17 mouse cellular contexts compared by ENCODE assay signal in the genomic region with DNA sequence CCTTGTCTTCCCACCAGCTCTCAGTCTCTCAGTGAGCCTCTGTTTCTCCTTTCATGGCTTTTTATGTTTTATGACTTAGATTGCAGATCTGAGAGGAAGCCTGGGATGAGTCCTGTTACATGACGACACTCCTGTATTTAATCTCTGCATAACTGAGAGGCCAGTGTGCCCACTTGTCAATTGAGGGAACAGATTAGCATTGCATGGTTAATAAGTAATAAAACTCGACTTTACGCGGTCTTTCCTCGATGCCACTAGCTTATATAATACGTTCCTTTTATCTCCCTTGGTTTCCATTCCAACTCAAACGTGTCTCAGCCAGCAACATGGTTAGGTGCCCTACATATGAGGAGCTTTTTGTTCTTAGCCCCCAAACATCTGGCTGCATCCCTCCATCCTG. TPM values are rescaled to one million over a fixed set of nuclear protein-coding genes. Genes with fewer than 3 reads are reported as not detected.
DNase-seq lines count a peak whose midpoint lies in the region; ATAC-seq and TF ChIP-seq lines count a peak whose summit lies in the region.
"Had no signal": no experiment of that assay in that cellular context is flagged by ENCODE, and none has a peak within 500 bp of the region (broad histone marks: within the 10 kb centered on the region; RNA-seq: fewer than 3 reads in every experiment).

No protein-coding gene starts in this region.

- H3K36me3 ChIP-seq in forebrain, embryonic 12.5 days (replicated peaks), result no peaks in the 10 kb centered on the region
- H3K36me3 ChIP-seq in forebrain, embryonic 11.5 days (ENCODE audit: control insufficient read depth, insufficient read depth, low read length), result no peaks in the 10 kb centered on the region
- no peaks in the 10 kb centered on the region for H3K36me3 ChIP-seq in heart, embryonic 16.5 days (ENCODE audit: control insufficient read depth, insufficient read depth)
- H3K36me3 ChIP-seq in lung, embryonic 15.5 days, result no peaks in the 10 kb centered on the region
- no peaks in the 10 kb centered on the region for H3K36me3 ChIP-seq in stomach, postnatal 0 days (ENCODE audit: control insufficient read depth, insufficient read depth, low read length)
- H3K36me3 ChIP-seq: hindbrain, embryonic 15.5 days had no signal

- TF ChIP-seq CTCF in stomach, postnatal 0 days (IDR thresholded peaks at IDR 0.05; ENCODE audit: low read depth), result no peak
- TF ChIP-seq CTCF in left cerebral cortex, adult 2 months (IDR thresholded peaks at IDR 0.05), result no peak

- intact Hi-C loops in left cerebral cortex, adult 2 months (cut with DNase I), result no loop called here

- H3K27me3 ChIP-seq in forebrain, embryonic 12.5 days, result peaks cover 13% of the 10 kb centered on the region
- H3K27me3 ChIP-seq in forebrain, embryonic 11.5 days (ENCODE audit: control insufficient read depth, insufficient read depth, low read length), result no peaks in the 10 kb centered on the region
- H3K27me3 ChIP-seq in heart, embryonic 16.5 days (ENCODE audit: control insufficient read depth, insufficient read depth, low read length), result no peaks in the 10 kb centered on the region
- no peaks in the 10 kb centered on the region for H3K27me3 ChIP-seq in lung, embryonic 15.5 days
- no peaks in the 10 kb centered on the region for H3K27me3 ChIP-seq in stomach, postnatal 0 days (ENCODE audit: control insufficient read depth, insufficient read depth, low read length)

- no peak for ATAC-seq in forebrain, embryonic 12.5 days (ENCODE audit: low FRiP score)
- ATAC-seq in forebrain, embryonic 11.5 days (replicated peaks; ENCODE audit: low FRiP score), result no peak
- no peak for ATAC-seq in heart, embryonic 16.5 days (replicated peaks; ENCODE audit: extremely low read depth, insufficient read depth, low FRiP score)
- ATAC-seq in lung, embryonic 15.5 days (ENCODE audit: borderline replicate concordance, extremely low read depth, low FRiP score, low TSS enrichment), result no peak
- no peak for ATAC-seq in stomach, postnatal 0 days (ENCODE audit: low FRiP score, low TSS enrichment)
- ATAC-seq: forebrain, postnatal 0 days; liver, postnatal 0 days had no signal

- H3K9me3 ChIP-seq in forebrain, embryonic 12.5 days, result no peaks in the 10 kb centered on the region
- H3K9me3 ChIP-seq in forebrain, embryonic 11.5 days (ENCODE audit: control insufficient read depth, low read length), result no peaks in the 10 kb centered on the region
- no peaks in the 10 kb centered on the region for H3K9me3 ChIP-seq in heart, embryonic 16.5 days (replicated peaks; ENCODE audit: control insufficient read depth, low read length)
- no peaks in the 10 kb centered on the region for H3K9me3 ChIP-seq in lung, embryonic 15.5 days
- no peaks in the 10 kb centered on the region for H3K9me3 ChIP-seq in stomach, postnatal 0 days (ENCODE audit: control insufficient read depth, low read length)
- H3K9me3 ChIP-seq: hindbrain, embryonic 15.5 days had no signal

- WGBS in forebrain, embryonic 12.5 days, result 73% methylated on average over 7 of the region's 7 CpGs
- WGBS in forebrain, embryonic 11.5 days, result 81% methylated on average over 7 of the region's 7 CpGs
- 55% methylated on average over 7 of the region's 7 CpGs for WGBS in heart, embryonic 16.5 days
- 36% methylated on average over 7 of the region's 7 CpGs for WGBS in lung, embryonic 15.5 days
- WGBS in stomach, postnatal 0 days, result 49% methylated on average over 7 of the region's 7 CpGs

- H3K4me1 ChIP-seq in forebrain, embryonic 12.5 days, result peaks cover 11% of the 10 kb centered on the region
- H3K4me1 ChIP-seq in forebrain, embryonic 11.5 days (replicated peaks; ENCODE audit: control insufficient read depth, insufficient read depth, low read length), result no peaks in the 10 kb centered on the region
- H3K4me1 ChIP-seq in heart, embryonic 16.5 days (ENCODE audit: control insufficient read depth, insufficient read depth, low read length), result peaks cover 57% of the 10 kb centered on the region
- H3K4me1 ChIP-seq in lung, embryonic 15.5 days, result peaks cover 68% of the 10 kb centered on the region
- peaks cover 10% of the 10 kb centered on the region for H3K4me1 ChIP-seq in stomach, postnatal 0 days (replicated peaks; ENCODE audit: control insufficient read depth, insufficient read depth)

- H3K4me2 ChIP-seq in forebrain, embryonic 12.5 days, result no peak overlapping the region
- no peak overlapping the region for H3K4me2 ChIP-seq in forebrain, embryonic 11.5 days (ENCODE audit: low read depth, low read length, severe bottlenecking)
- peak overlapping the region; percentile 15; the same call in 1 of the 2 replicates for H3K4me2 ChIP-seq in heart, embryonic 16.5 days (ENCODE audit: low read depth, low read length)
- H3K4me2 ChIP-seq in lung, embryonic 15.5 days, result no peak overlapping the region
- H3K4me2 ChIP-seq in stomach, postnatal 0 days (replicated peaks; ENCODE audit: low read depth), result no peak overlapping the region
- H3K4me2 ChIP-seq: hindbrain, embryonic 15.5 days had no signal

- no peak for DNase-seq in forebrain, embryonic 11.5 days (ENCODE audit: low spot score)
- DNase-seq in heart, adult 9 months (ENCODE audit: low spot score in 2 of 2), result no peak
- no peak for DNase-seq in lung, postnatal 25 days (ENCODE audit: low spot score)
- no peak for DNase-seq in stomach, postnatal 0 days (ENCODE audit: low spot score)
- no peak for DNase-seq in left cerebral cortex, adult 2 months (ENCODE audit: extremely low spot score in 1 of 2, low spot score in 2 of 2)
- DNase-seq: cerebellum, adult 18-20 months; forebrain, postnatal 0 days; gastrocnemius, postnatal 25 days; layer of hippocampus, postnatal 36 days; liver, postnatal 0 days; midbrain, embryonic 14.5 days; right cerebral cortex, postnatal 4 days; thymus, postnatal 25 days had no signal

- H3K9ac ChIP-seq in forebrain, embryonic 12.5 days, result 0 out of 2 replicates have a peak overlapping the region, but pooled peaks have one; percentile 21
- H3K9ac ChIP-seq in forebrain, embryonic 11.5 days (ENCODE audit: low read length), result no peak overlapping the region
- peak overlapping the region; percentile 32 for H3K9ac ChIP-seq in heart, embryonic 16.5 days (ENCODE audit: low read length)
- no peak overlapping the region for H3K9ac ChIP-seq in lung, embryonic 15.5 days
- H3K9ac ChIP-seq in stomach, postnatal 0 days (ENCODE audit: low read length), result 0 out of 2 replicates have a peak overlapping the region, but pooled peaks have one; percentile 41
- H3K9ac ChIP-seq: forebrain, postnatal 0 days; hindbrain, embryonic 15.5 days; liver, postnatal 0 days had no signal

- H3K27ac ChIP-seq in forebrain, embryonic 12.5 days, result no peak overlapping the region
- no peak overlapping the region for H3K27ac ChIP-seq in forebrain, embryonic 11.5 days (ENCODE audit: low read depth, low read length)
- peak overlapping the region; percentile 99 for H3K27ac ChIP-seq in heart, embryonic 16.5 days (ENCODE audit: low read length)
- peak overlapping the region; percentile 55 for H3K27ac ChIP-seq in lung, embryonic 15.5 days
- peak overlapping the region; percentile 92 for H3K27ac ChIP-seq in stomach, postnatal 0 days (replicated peaks)
- no peak overlapping the region for H3K27ac ChIP-seq in left cerebral cortex, adult 2 months
- H3K27ac ChIP-seq: hindbrain, embryonic 15.5 days had no signal

- H3K4me3 ChIP-seq in forebrain, embryonic 12.5 days (replicated peaks), result no peak overlapping the region
- no peak overlapping the region for H3K4me3 ChIP-seq in forebrain, embryonic 11.5 days (ENCODE audit: low read depth, low read length)
- no peak overlapping the region for H3K4me3 ChIP-seq in heart, embryonic 16.5 days (ENCODE audit: low read length)
- no peak overlapping the region for H3K4me3 ChIP-seq in lung, embryonic 15.5 days
- no peak overlapping the region for H3K4me3 ChIP-seq in stomach, postnatal 0 days (ENCODE audit: low read depth, low read length)
- H3K4me3 ChIP-seq in left cerebral cortex, adult 2 months, result no peak overlapping the region
- H3K4me3 ChIP-seq: hindbrain, embryonic 15.5 days had no signal

- TF ChIP-seq EP300 in stomach, postnatal 0 days (optimal IDR thresholded peaks at IDR 0.05), result no peak

RNA-seq across cellular contexts. Expression of a gene that starts 5.6 kb away (rescaled TPM):
- polyA plus RNA-seq in forebrain, embryonic 12.5 days (2016; fragmentation: Nextera tagmentation; extraction: Ambion mirVana), result 4.9 and 5.3 TPM in 2 replicates
- polyA plus RNA-seq in forebrain, embryonic 11.5 days (2014; fragmentation: Nextera tagmentation; extraction: Ambion mirVana), result 2.4 and 3.5 TPM in 2 replicates
- 60.9 and 62.6 TPM in 2 replicates for polyA plus RNA-seq in heart, embryonic 16.5 days (2015; fragmentation: Nextera tagmentation; extraction: Ambion mirVana)
- 17.9 and 21.0 TPM in 2 replicates for polyA plus RNA-seq in lung, embryonic 15.5 days (2015; fragmentation: Nextera tagmentation; extraction: Ambion mirVana)
- polyA plus RNA-seq in stomach, postnatal 0 days (2015; fragmentation: Nextera tagmentation; extraction: Ambion mirVana), result 74.8 and 79.5 TPM in 2 replicates
- total RNA-seq in left cerebral cortex, adult 2 months (2021), result 10 to 100 TPM; 14.7 to 17.5 TPM

RNA-seq across cellular contexts. Expression of a gene that starts 7.2 kb away (rescaled TPM):
- polyA plus RNA-seq in forebrain, embryonic 12.5 days (2016; fragmentation: Nextera tagmentation; extraction: Ambion mirVana), result 53.7 and 56.0 TPM in 2 replicates
- 48.5 and 49.5 TPM in 2 replicates for polyA plus RNA-seq in forebrain, embryonic 11.5 days (2014; fragmentation: Nextera tagmentation; extraction: Ambion mirVana)
- polyA plus RNA-seq in heart, embryonic 16.5 days (2015; fragmentation: Nextera tagmentation; extraction: Ambion mirVana), result 119 and 134 TPM in 2 replicates
- polyA plus RNA-seq in lung, embryonic 15.5 days (2015; fragmentation: Nextera tagmentation; extraction: Ambion mirVana), result 50.1 and 54.4 TPM in 2 replicates
- 41.0 and 43.5 TPM in 2 replicates for polyA plus RNA-seq in stomach, postnatal 0 days (2015; fragmentation: Nextera tagmentation; extraction: Ambion mirVana)
- total RNA-seq in left cerebral cortex, adult 2 months (2021), result 100 to 1,000 TPM; 137 to 144 TPM

RNA-seq across cellular contexts. Expression of a gene that starts 22.3 kb away (rescaled TPM):
- polyA plus RNA-seq in forebrain, embryonic 12.5 days (2016; fragmentation: Nextera tagmentation; extraction: Ambion mirVana), result 1,541 and 1,619 TPM in 2 replicates
- 1,583 and 1,671 TPM in 2 replicates for polyA plus RNA-seq in forebrain, embryonic 11.5 days (2014; fragmentation: Nextera tagmentation; extraction: Ambion mirVana)
- polyA plus RNA-seq in heart, embryonic 16.5 days (2015; fragmentation: Nextera tagmentation; extraction: Ambion mirVana), result 634 and 654 TPM in 2 replicates
- 1,042 and 1,079 TPM in 2 replicates for polyA plus RNA-seq in lung, embryonic 15.5 days (2015; fragmentation: Nextera tagmentation; extraction: Ambion mirVana)
- polyA plus RNA-seq in stomach, postnatal 0 days (2015; fragmentation: Nextera tagmentation; extraction: Ambion mirVana), result 251 and 296 TPM in 2 replicates
- total RNA-seq in left cerebral cortex, adult 2 months (2021), result 100 to 1,000 TPM; 417 to 433 TPM

RNA-seq across cellular contexts. Expression of a gene that starts 25.5 kb away (rescaled TPM):
- 22.3 and 26.1 TPM in 2 replicates for polyA plus RNA-seq in forebrain, embryonic 12.5 days (2016; fragmentation: Nextera tagmentation; extraction: Ambion mirVana)
- polyA plus RNA-seq in forebrain, embryonic 11.5 days (2014; fragmentation: Nextera tagmentation; extraction: Ambion mirVana), result 27.2 and 29.2 TPM in 2 replicates
- 14.7 and 15.0 TPM in 2 replicates for polyA plus RNA-seq in heart, embryonic 16.5 days (2015; fragmentation: Nextera tagmentation; extraction: Ambion mirVana)
- 24.1 and 24.7 TPM in 2 replicates for polyA plus RNA-seq in lung, embryonic 15.5 days (2015; fragmentation: Nextera tagmentation; extraction: Ambion mirVana)
- polyA plus RNA-seq in stomach, postnatal 0 days (2015; fragmentation: Nextera tagmentation; extraction: Ambion mirVana), result 2.1 and 2.2 TPM in 2 replicates
- 10 to 100 TPM; 14.6 to 17.8 TPM for total RNA-seq in left cerebral cortex, adult 2 months (2021)

RNA-seq across cellular contexts. Expression of a gene that starts 45.3 kb away (rescaled TPM):
- polyA plus RNA-seq in forebrain, embryonic 12.5 days (2016; fragmentation: Nextera tagmentation; extraction: Ambion mirVana), result 56.2 and 60.5 TPM in 2 replicates
- 65.7 and 68.8 TPM in 2 replicates for polyA plus RNA-seq in forebrain, embryonic 11.5 days (2014; fragmentation: Nextera tagmentation; extraction: Ambion mirVana)
- polyA plus RNA-seq in heart, embryonic 16.5 days (2015; fragmentation: Nextera tagmentation; extraction: Ambion mirVana), result 45.9 and 46.9 TPM in 2 replicates
- polyA plus RNA-seq in lung, embryonic 15.5 days (2015; fragmentation: Nextera tagmentation; extraction: Ambion mirVana), result 71.0 and 73.3 TPM in 2 replicates
- 27.3 and 27.4 TPM in 2 replicates for polyA plus RNA-seq in stomach, postnatal 0 days (2015; fragmentation: Nextera tagmentation; extraction: Ambion mirVana)
- total RNA-seq in left cerebral cortex, adult 2 months (2021), result 1 to 10 TPM; 2.1 to 4.1 TPM

Comparison
In these comparisons a context has a peak if more than half of its experiments do, and no peak if none do; other contexts are left out.
1. H3K9ac ChIP-seq: peak in forebrain, embryonic 12.5 days (single experiment), heart, embryonic 16.5 days (single experiment) and stomach, postnatal 0 days (single experiment); none in forebrain, embryonic 11.5 days (single experiment) and lung, embryonic 15.5 days (single experiment).
2. H3K27ac ChIP-seq: peak in heart, embryonic 16.5 days (single experiment), lung, embryonic 15.5 days (single experiment) and stomach, postnatal 0 days (single experiment); none in forebrain, embryonic 12.5 days (single experiment), forebrain, embryonic 11.5 days (single experiment) and left cerebral cortex, adult 2 months (single experiment).